ENCODE assay signal across 7 mouse cellular contexts in the genomic region with DNA sequence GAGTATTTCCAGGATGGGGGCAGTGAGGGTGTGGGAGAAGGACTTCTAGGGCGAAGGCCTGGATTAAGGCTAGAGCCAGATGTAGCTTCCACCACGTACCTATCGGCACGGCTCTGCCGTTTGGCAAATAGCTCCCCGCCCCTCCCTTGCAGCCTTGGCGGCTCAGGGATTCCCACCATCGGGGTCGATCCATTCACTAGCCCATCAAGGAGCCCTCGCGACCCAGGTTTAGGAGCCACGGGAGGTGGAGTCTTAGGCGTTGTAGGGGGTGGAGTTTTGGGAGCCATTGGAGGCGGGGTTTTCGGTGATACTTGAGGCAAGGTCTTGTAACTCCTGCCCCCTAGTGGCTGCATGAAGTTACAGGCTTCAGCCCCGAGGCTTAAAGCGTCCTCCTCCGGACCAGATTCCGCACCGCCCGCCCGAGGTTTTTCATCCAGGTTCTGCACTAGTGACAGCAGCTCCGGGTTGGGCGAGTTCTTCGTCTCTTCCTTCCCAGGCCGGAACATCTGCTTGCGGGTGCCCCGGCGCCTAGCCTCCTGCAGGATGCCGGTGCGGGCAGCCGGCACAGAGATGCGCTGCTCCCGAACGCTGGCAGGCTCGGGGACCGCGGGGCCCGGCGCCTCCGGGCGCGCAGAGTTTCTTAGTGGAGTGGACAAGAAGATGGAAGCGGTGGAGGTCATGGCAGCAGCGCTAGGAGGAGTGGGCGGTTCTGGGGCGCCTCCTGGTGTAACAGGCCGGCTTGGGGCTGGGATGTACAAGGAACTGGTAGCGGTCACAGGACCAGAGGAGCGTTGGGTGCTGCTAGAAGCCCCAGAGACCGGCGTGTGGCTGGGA. TPM values are rescaled to one million over a fixed set of nuclear protein-coding genes. Genes with fewer than 3 reads are reported as not detected.
DNase-seq lines count a peak whose midpoint lies in the region; ATAC-seq and TF ChIP-seq lines count a peak whose summit lies in the region.

No protein-coding gene starts in this region.

- ATAC-seq in embryonic facial prominence, embryonic 12.5 days (ENCODE audit: insufficient number of reproducible peaks, insufficient read depth, low FRiP score, low TSS enrichment) = peak; percentile 69
- peak; percentile 58 for ATAC-seq in limb, embryonic 12.5 days (ENCODE audit: insufficient number of reproducible peaks, insufficient read depth, low FRiP score, low TSS enrichment, low read depth)
- ATAC-seq in midbrain, embryonic 15.5 days (replicated peaks) = peak; percentile 89

- no peaks in the 10 kb centered on the region for H3K9me3 ChIP-seq in embryonic facial prominence, embryonic 12.5 days
- H3K9me3 ChIP-seq in limb, embryonic 12.5 days = no peaks in the 10 kb centered on the region
- H3K9me3 ChIP-seq in midbrain, embryonic 15.5 days = no peaks in the 10 kb centered on the region

- peak overlapping the region; percentile 71 for H3K4me2 ChIP-seq in embryonic facial prominence, embryonic 12.5 days (replicated peaks)
- H3K4me2 ChIP-seq in limb, embryonic 12.5 days = peak overlapping the region; percentile 87
- peak overlapping the region; percentile 80 for H3K4me2 ChIP-seq in midbrain, embryonic 15.5 days

- peak; percentile 89 for TF ChIP-seq CTCF in kidney, adult 2 months (conservative IDR thresholded peaks at IDR 0.05; ENCODE audit: insufficient read depth, insufficient read length, low read depth, low read length)
- TF ChIP-seq CTCF in spleen, adult 2 months (IDR thresholded peaks at IDR 0.05; ENCODE audit: extremely low read depth, insufficient read depth, insufficient read length, insufficient replicate concordance) = peak; percentile 76; the same call in 1 of the 2 replicates

- H3K27me3 ChIP-seq in embryonic facial prominence, embryonic 12.5 days = no peaks in the 10 kb centered on the region
- no peaks in the 10 kb centered on the region for H3K27me3 ChIP-seq in kidney, adult 2 months (replicated peaks; ENCODE audit: control insufficient read depth, insufficient read depth, low read length)
- peaks cover 19% of the 10 kb centered on the region for H3K27me3 ChIP-seq in limb, embryonic 12.5 days
- H3K27me3 ChIP-seq in midbrain, embryonic 15.5 days (replicated peaks) = 0 out of 2 replicates have a peak, but pooled peaks cover 7% of the 10 kb centered on the region
- H3K27me3 ChIP-seq in spleen, adult 2 months (ENCODE audit: control insufficient read depth, insufficient read depth, low read length) = 0 out of 2 replicates have a peak, but pooled peaks cover 2% of the 10 kb centered on the region

- H3K27ac ChIP-seq in embryonic facial prominence, embryonic 12.5 days = peak overlapping the region; percentile 87
- peak overlapping the region; percentile 49 for H3K27ac ChIP-seq in kidney, adult 2 months (ENCODE audit: insufficient read depth, low read depth, low read length)
- peak overlapping the region; percentile 96 for H3K27ac ChIP-seq in limb, embryonic 12.5 days
- peak overlapping the region; percentile 86 for H3K27ac ChIP-seq in midbrain, embryonic 15.5 days
- H3K27ac ChIP-seq in spleen, adult 2 months (ENCODE audit: insufficient read depth, low read length) = peak overlapping the region; percentile 28; the same call in 1 of the 2 replicates

- H3K4me3 ChIP-seq in embryonic facial prominence, embryonic 12.5 days = peak overlapping the region; percentile 55
- H3K4me3 ChIP-seq in kidney, adult 2 months (ENCODE audit: insufficient read depth, low read depth, low read length) = peak overlapping the region; percentile 55
- peak overlapping the region; percentile 67 for H3K4me3 ChIP-seq in limb, embryonic 12.5 days (replicated peaks)
- H3K4me3 ChIP-seq in midbrain, embryonic 15.5 days = peak overlapping the region; percentile 61
- peak overlapping the region; percentile 68 for H3K4me3 ChIP-seq in spleen, adult 2 months (ENCODE audit: extremely low read depth, insufficient read depth, insufficient read length)

- TF ChIP-seq POLR2A in kidney, adult 2 months (IDR thresholded peaks at IDR 0.05; ENCODE audit: low read depth, low read length) = no peak
- TF ChIP-seq POLR2A in spleen, adult 2 months (IDR thresholded peaks at IDR 0.05; ENCODE audit: low read depth, low read length) = no peak

- H3K4me1 ChIP-seq in embryonic facial prominence, embryonic 12.5 days = peaks cover 10% of the 10 kb centered on the region
- H3K4me1 ChIP-seq in kidney, adult 2 months (ENCODE audit: control insufficient read depth, insufficient read depth, low read length) = no peaks in the 10 kb centered on the region
- H3K4me1 ChIP-seq in limb, embryonic 12.5 days (replicated peaks) = peaks cover 30% of the 10 kb centered on the region
- H3K4me1 ChIP-seq in midbrain, embryonic 15.5 days = peaks cover 17% of the 10 kb centered on the region
- no peaks in the 10 kb centered on the region for H3K4me1 ChIP-seq in spleen, adult 2 months (ENCODE audit: control insufficient read depth, insufficient read depth, insufficient read length)

- H3K9ac ChIP-seq in embryonic facial prominence, embryonic 12.5 days = peak overlapping the region; percentile 74
- peak overlapping the region; percentile 83 for H3K9ac ChIP-seq in limb, embryonic 12.5 days (replicated peaks)
- peak overlapping the region; percentile 71 for H3K9ac ChIP-seq in midbrain, embryonic 15.5 days

- H3K36me3 ChIP-seq in embryonic facial prominence, embryonic 12.5 days = no peaks in the 10 kb centered on the region
- H3K36me3 ChIP-seq in kidney, adult 2 months (ENCODE audit: control insufficient read depth, insufficient read depth, low read length) = no peaks in the 10 kb centered on the region
- H3K36me3 ChIP-seq in limb, embryonic 12.5 days = no peaks in the 10 kb centered on the region
- H3K36me3 ChIP-seq in midbrain, embryonic 15.5 days (replicated peaks) = no peaks in the 10 kb centered on the region
- H3K36me3 ChIP-seq in spleen, adult 2 months (ENCODE audit: control insufficient read depth, insufficient read depth, low read length) = no peaks in the 10 kb centered on the region

- under 1% methylated on average over 52 of the region's 52 CpGs for WGBS in embryonic facial prominence, embryonic 12.5 days
- WGBS in kidney, adult 2 months = 1% methylated on average over 52 of the region's 52 CpGs
- WGBS in limb, embryonic 12.5 days = 1% methylated on average over 52 of the region's 52 CpGs
- 1% methylated on average over 52 of the region's 52 CpGs for WGBS in midbrain, embryonic 15.5 days
- WGBS in spleen, adult 2 months = 3% methylated on average over 52 of the region's 52 CpGs

- DNase-seq in adrenal gland, postnatal 25 days = peak; percentile 86
- peak; percentile 97 for DNase-seq in heart, adult 18-20 months
- peak; percentile 97 for DNase-seq in kidney, adult 2 months
- peak; percentile 88 to 89 for DNase-seq in spleen, adult 2 months (ENCODE audit: low read depth in 1 of 2, low spot score in 2 of 2)

RNA-seq across cellular contexts. Expression of gene Myoz1, which starts 4.7 kb away (rescaled TPM):
- total RNA-seq in adrenal gland, postnatal 25 days (2021) = not detected in 2 replicates
- polyA plus RNA-seq in embryonic facial prominence, embryonic 12.5 days (2016; fragmentation: Nextera tagmentation; extraction: Ambion mirVana) = 0.45 and 0.63 TPM in 2 replicates
- under 1 TPM; 0.35 to 0.54 TPM for total RNA-seq in heart, adult 18-20 months (2021)
- polyA plus RNA-seq in kidney, adult 2 months (2012; rRNA removed) = 0.26 and 8.9 TPM in 2 replicates
- 1.3 and 1.5 TPM in 2 replicates for polyA plus RNA-seq in limb, embryonic 12.5 days (2016; fragmentation: Nextera tagmentation; extraction: Ambion mirVana)
- polyA plus RNA-seq in midbrain, embryonic 15.5 days (2015; fragmentation: Nextera tagmentation; extraction: Ambion mirVana) = 0.17 and 0.50 TPM in 2 replicates
- not detected in 2 replicates for polyA plus RNA-seq in spleen, adult 2 months (2012; rRNA removed)

RNA-seq across cellular contexts. Expression of gene Synpo2l, which starts 7.1 kb away (rescaled TPM):
- total RNA-seq in adrenal gland, postnatal 25 days (2021) = 0.18 TPM in 1 of 2 replicates, not detected in the other
- 6.7 and 8.6 TPM in 2 replicates for polyA plus RNA-seq in embryonic facial prominence, embryonic 12.5 days (2016; fragmentation: Nextera tagmentation; extraction: Ambion mirVana)
- 10 to 100 TPM; 87.3 to 87.9 TPM for total RNA-seq in heart, adult 18-20 months (2021)
- 0.87 and 1.8 TPM in 2 replicates for polyA plus RNA-seq in kidney, adult 2 months (2012; rRNA removed)
- 11.7 and 14.2 TPM in 2 replicates for polyA plus RNA-seq in limb, embryonic 12.5 days (2016; fragmentation: Nextera tagmentation; extraction: Ambion mirVana)
- polyA plus RNA-seq in midbrain, embryonic 15.5 days (2015; fragmentation: Nextera tagmentation; extraction: Ambion mirVana) = 0.14 and 0.23 TPM in 2 replicates
- polyA plus RNA-seq in spleen, adult 2 months (2012; rRNA removed) = 0.05 and 0.07 TPM in 2 replicates

RNA-seq across cellular contexts. Expression of gene Sec24c, which starts 13.1 kb away (rescaled TPM):
- 119 and 125 TPM in 2 replicates for total RNA-seq in adrenal gland, postnatal 25 days (2021)
- 97.3 and 100 TPM in 2 replicates for polyA plus RNA-seq in embryonic facial prominence, embryonic 12.5 days (2016; fragmentation: Nextera tagmentation; extraction: Ambion mirVana)
- total RNA-seq in heart, adult 18-20 months (2021) = 10 to 100 TPM; 95.8 to 97.9 TPM
- 133 and 153 TPM in 2 replicates for polyA plus RNA-seq in kidney, adult 2 months (2012; rRNA removed)
- polyA plus RNA-seq in limb, embryonic 12.5 days (2016; fragmentation: Nextera tagmentation; extraction: Ambion mirVana) = 77.2 and 91.2 TPM in 2 replicates
- 97.2 and 101 TPM in 2 replicates for polyA plus RNA-seq in midbrain, embryonic 15.5 days (2015; fragmentation: Nextera tagmentation; extraction: Ambion mirVana)
- 181 and 239 TPM in 2 replicates for polyA plus RNA-seq in spleen, adult 2 months (2012; rRNA removed)

RNA-seq across cellular contexts. Expression of gene Usp54, which starts 20.2 kb away (rescaled TPM):
- 13.2 and 16.7 TPM in 2 replicates for total RNA-seq in adrenal gland, postnatal 25 days (2021)
- 10.6 and 11.1 TPM in 2 replicates for polyA plus RNA-seq in embryonic facial prominence, embryonic 12.5 days (2016; fragmentation: Nextera tagmentation; extraction: Ambion mirVana)
- 10 to 100 TPM; 12.0 to 14.4 TPM for total RNA-seq in heart, adult 18-20 months (2021)
- polyA plus RNA-seq in kidney, adult 2 months (2012; rRNA removed) = 7.9 and 8.5 TPM in 2 replicates
- polyA plus RNA-seq in limb, embryonic 12.5 days (2016; fragmentation: Nextera tagmentation; extraction: Ambion mirVana) = 11.4 and 13.7 TPM in 2 replicates
- 13.4 and 14.5 TPM in 2 replicates for polyA plus RNA-seq in midbrain, embryonic 15.5 days (2015; fragmentation: Nextera tagmentation; extraction: Ambion mirVana)
- polyA plus RNA-seq in spleen, adult 2 months (2012; rRNA removed) = 1.9 and 2.1 TPM in 2 replicates

RNA-seq across cellular contexts. Expression of gene Fut11, which starts 33.7 kb away (rescaled TPM):
- total RNA-seq in adrenal gland, postnatal 25 days (2021) = 18.0 and 22.5 TPM in 2 replicates
- polyA plus RNA-seq in embryonic facial prominence, embryonic 12.5 days (2016; fragmentation: Nextera tagmentation; extraction: Ambion mirVana) = 27.4 and 29.3 TPM in 2 replicates
- total RNA-seq in heart, adult 18-20 months (2021) = 1 to 10 TPM; 4.6 to 6.1 TPM
- 7.9 and 11.2 TPM in 2 replicates for polyA plus RNA-seq in kidney, adult 2 months (2012; rRNA removed)
- polyA plus RNA-seq in limb, embryonic 12.5 days (2016; fragmentation: Nextera tagmentation; extraction: Ambion mirVana) = 24.9 and 27.2 TPM in 2 replicates
- polyA plus RNA-seq in midbrain, embryonic 15.5 days (2015; fragmentation: Nextera tagmentation; extraction: Ambion mirVana) = 30.0 and 30.7 TPM in 2 replicates
- polyA plus RNA-seq in spleen, adult 2 months (2012; rRNA removed) = 10.5 and 20.8 TPM in 2 replicates

Comparison
In these comparisons a context has a peak if more than half of its experiments do, and no peak if none do; other contexts are left out.
1. Peak in every context shown above with its lines: DNase-seq, ATAC-seq, H3K4me3 ChIP-seq and H3K27ac ChIP-seq.
2. H3K27ac ChIP-seq: peak in every context shown above with its lines; median percentile 96 in limb, embryonic 12.5 days; 87 in embryonic facial prominence, embryonic 12.5 days; 86 in midbrain, embryonic 15.5 days; 49 in kidney, adult 2 months; 28 in spleen, adult 2 months.